Comparison of ENCODE assay signal across 21 mouse cellular contexts in the genomic region with DNA sequence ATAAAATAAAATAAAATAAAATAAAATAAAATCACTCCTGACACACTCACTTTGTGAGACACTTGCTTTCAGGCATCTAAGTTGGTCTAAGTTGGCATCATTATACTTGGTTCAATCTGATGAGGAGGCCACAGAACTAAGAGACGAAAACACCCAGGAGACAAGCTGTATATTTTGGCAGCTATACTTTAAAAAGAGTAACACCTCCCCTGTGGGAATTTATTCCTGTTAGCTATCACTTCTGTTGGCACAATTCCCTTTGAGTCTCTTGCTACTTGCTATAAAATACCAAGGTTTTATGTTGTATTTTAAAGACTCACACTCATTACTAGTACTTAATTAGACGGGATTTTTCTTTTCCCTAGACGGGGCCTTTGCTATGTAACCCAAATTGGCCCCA. TPM values are rescaled to one million over a fixed set of nuclear protein-coding genes. Genes with fewer than 3 reads are reported as not detected.
"Had no signal": no experiment of that assay in that cellular context is flagged by ENCODE, and none has a peak within 500 bp of the region (broad histone marks: within the 10 kb centered on the region; RNA-seq: fewer than 3 reads in every experiment).

No protein-coding gene starts in this region.

- H3K9ac ChIP-seq: lung, embryonic 14.5 days; midbrain, embryonic 12.5 days; neural tube, embryonic 13.5 days; neural tube, embryonic 15.5 days had no signal

- H3K4me2 ChIP-seq: lung, embryonic 14.5 days; midbrain, embryonic 12.5 days; neural tube, embryonic 13.5 days; neural tube, embryonic 15.5 days had no signal

- H3K27ac ChIP-seq: midbrain, embryonic 10.5 days; midbrain, embryonic 12.5 days; neural tube, embryonic 15.5 days had no signal

- DNase-seq: lung, adult 18-20 months; lung, embryonic 14.5 days; lung, postnatal 10 days; lung, postnatal 4 days; midbrain, embryonic 14.5 days; retina, postnatal 1 day; right cerebral cortex, adult 18-20 months; right cerebral cortex, postnatal 25 days; right cerebral cortex, postnatal 4 days; spleen, adult 18-20 months; thymus, adult 2 months; thymus, postnatal 25 days; thymus, postnatal 4 days had no signal

- ATAC-seq: midbrain, embryonic 16.5 days had no signal

- H3K4me3 ChIP-seq: midbrain, embryonic 10.5 days; midbrain, embryonic 12.5 days; myocyte; neural tube, embryonic 13.5 days; neural tube, embryonic 15.5 days had no signal

- H3K27me3 ChIP-seq: midbrain, embryonic 12.5 days; neural tube, embryonic 13.5 days; neural tube, embryonic 15.5 days had no signal

- H3K9me3 ChIP-seq: neural tube, embryonic 13.5 days; neural tube, embryonic 15.5 days had no signal

- H3K4me1 ChIP-seq: midbrain, embryonic 10.5 days; midbrain, embryonic 12.5 days had no signal

RNA-seq across cellular contexts. Expression of a gene that starts 55.8 kb away (rescaled TPM):
- total RNA-seq: megakaryocyte-erythroid progenitor cell, adult 5-6 weeks had no signal
- polyA plus RNA-seq: midbrain, embryonic 12.5 days; midbrain, embryonic 16.5 days; neural tube, embryonic 11.5 days; neural tube, embryonic 13.5 days had no signal
